Mouse (Mus musculus) T-helper 1 cell (primary cell): ENCODE data around the gene Olfr1232.

Experiments
- in situ Hi-C: fragments of 300-600 bp; cut with MboI, MseI; formaldehyde crosslinking; loops from one replicate; pipeline ENCODE4 v1.15.1; 2025; ENCODE audit warnings: high pct_unique_total_duplicates

The Olfr1232 gene

GRCm38 (mm10) chr2:89329575-89329974 is at the start of gene Olfr1232:
TSS of gene Olfr1232 (minus strand) at chr2:89329675.
- in situ Hi-C loops: loop anchor here (25.0 kb wide), 1 partner anchor 1442 kb away; the partner anchor contains the start of gene Olfr1153

DNA sequence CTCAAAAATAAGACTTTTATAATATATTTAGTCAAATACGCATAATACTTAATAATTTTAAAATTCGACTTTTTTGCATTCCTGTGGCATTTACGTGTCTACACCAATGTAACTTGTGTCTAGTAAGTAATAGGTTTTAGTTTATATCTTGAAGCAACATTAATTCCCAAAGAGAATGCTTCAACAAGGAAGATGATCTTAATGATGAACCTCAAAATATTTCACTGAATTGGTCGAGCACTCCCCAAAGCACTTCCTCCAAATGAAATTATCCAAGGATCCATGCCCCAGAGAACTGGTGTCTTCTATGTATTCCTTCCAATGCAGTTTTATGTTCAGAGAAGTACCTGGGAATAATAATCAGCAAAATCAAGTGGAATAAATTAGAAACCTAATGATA is 35.3 kb upstream of the Olfr1232 start, which contains the start of gene Olfr1234:
Gene Olfr1234, minus strand, starts transcription at position 101 of the 400 bp plus-strand sequence.
- in situ Hi-C loops: no loop called here

DNA sequence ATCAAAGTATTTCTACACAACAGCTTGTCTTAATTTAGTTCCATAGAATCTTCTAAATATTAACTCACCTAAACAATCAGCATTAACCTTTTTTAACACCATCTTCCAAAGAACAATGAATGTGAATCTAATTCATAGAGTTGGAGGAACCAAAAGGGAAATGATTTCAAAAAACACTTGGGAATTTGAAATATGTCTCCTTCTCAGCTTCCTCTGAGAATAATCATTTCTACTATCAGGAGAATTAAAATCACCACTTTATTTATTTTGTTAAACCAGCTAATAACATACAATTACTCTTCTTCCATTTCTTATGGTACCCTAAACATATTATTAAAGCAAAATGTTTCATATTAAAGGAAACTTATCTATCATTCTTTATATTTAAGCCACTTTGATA is 12.8 kb upstream of the Olfr1232 start, which contains the start of gene Olfr1233:
Gene Olfr1233, minus strand, starts transcription at position 101 of the 400 bp plus-strand sequence.
- in situ Hi-C loops: loop anchor here (25.0 kb wide), 1 partner anchor 1455 kb away; the partner anchor contains the start of gene Olfr1153

- in situ Hi-C loops: no loop called here
Measured at GRCm38 (mm10) chr2:89306974-89307373, 22.5 kb downstream of the Olfr1232 start, which contains the start of gene Olfr1231. TSS of gene Olfr1231 (minus strand) at chr2:89307074.

DNA sequence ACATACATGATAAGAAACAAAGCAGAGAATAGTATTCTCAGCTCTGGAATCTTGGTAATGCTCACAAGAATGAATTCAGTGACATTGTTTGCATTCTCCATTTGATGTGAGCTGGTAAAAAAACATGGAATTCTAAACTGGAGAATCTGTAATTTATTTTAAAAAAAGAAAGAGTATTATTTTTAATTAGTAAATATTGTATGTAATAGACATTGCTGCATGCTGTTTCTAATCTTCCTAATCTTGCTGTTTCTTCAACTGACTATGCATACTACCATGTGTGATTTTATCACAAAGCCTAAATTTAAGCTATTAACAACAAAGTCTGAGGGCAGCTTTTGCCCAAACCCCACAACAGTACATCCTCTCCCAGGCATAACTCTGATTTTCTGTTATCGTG is 32.3 kb downstream of the Olfr1232 start, which contains the start of gene Olfr1230:
Gene Olfr1230, minus strand, starts transcription at position 101 of the 400 bp plus-strand sequence.
- in situ Hi-C loops: no loop called here

DNA sequence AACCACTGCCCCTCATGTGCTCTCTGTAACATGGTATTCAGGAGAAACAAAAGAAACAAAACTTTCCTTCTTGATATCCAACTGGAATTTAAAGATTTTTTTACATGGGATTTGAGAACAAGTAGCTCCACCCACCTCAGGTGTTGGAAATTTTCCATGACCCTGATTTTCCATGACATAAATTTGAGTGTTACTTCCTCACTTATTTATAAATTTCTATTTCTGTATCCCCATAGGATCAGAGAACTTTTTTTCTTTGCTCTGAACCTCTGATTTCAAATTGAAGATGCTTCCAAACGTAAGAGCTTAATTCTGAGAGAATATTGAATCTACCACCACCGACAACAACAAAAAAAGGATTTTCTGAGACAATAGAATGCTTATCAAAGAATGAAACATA is 41.6 kb downstream of the Olfr1232 start, which contains the start of gene Olfr1229:
Gene Olfr1229, minus strand, starts transcription at position 101 of the 400 bp plus-strand sequence.
- in situ Hi-C loops: no loop called here
